Mouse (Mus musculus) WW6 (cell line): ENCODE measurements around the gene Gnai3.

Source experiments
- DNase-seq: peaks from one replicate; pipeline ENCODE4 v3.0.0-alpha.2; 2013; ENCODE audit warnings: low read depth, low spot score

The Gnai3 gene

DNA sequence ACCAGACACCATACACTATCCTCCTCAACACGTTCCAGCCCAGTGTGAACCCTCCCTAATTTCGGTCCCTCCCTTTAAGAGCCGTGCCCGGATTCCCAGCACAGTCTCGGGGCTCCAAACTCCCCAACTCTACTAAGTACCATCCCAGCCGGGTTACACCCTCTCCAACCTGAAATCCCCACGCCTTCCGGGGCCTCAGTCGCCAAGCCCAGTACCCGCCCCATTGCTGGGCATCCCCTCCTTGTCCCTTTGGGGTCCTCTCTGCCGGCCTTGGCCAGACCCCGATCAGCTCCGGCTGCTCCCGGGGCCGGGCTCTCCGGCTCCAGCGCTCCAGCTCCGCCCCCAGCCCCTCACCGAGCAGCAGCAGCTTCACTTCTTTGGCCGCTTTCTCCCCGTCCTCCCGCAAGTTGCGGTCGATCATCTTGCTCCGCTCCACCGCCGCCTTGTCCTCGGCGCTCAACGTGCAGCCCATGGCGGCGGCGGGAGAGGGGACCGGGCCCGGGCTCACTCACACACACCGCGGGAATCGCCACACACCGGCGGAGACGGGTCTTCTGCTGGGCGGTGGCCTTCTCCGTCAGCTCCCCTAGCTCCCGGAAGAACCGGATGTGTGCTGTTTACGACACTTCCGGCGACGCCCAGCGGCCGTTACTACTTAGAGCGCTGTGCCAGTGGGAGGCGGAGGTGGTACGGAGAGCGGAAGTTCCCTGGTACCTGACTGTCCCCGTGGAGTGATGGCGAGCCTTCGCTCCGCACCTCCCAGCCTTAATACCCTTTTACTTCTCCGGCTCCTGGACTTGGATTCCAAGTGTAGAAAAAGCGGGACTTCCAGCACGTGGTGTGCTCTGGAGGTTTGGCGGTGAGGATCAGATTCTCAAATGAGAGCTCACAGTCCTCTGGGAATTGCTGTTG lies at the start of gene Gnai3:
Gnai3 (minus strand) TSS at position 613 of the 912 bp plus-strand sequence.
- peak; percentile 76 for DNase-seq

DNA sequence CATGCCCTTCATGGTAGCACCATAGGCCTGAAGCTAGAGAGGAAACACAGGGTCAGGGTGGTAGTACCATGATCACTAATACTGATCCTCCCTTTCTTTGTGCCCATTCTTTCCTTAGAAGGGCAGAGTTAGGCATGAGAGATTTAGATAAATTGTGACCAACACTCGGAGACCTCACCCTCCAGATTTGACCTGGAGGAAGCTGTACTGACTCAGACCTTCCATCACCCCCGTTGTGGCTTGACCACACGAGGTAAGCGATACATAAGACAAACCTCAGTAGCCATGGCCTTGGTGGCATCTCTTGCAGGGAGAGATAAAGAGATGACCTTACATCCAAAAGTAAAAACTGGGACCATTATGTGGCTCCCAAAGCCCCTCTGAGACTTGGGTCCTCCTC lies 49.3 kb upstream of the Gnai3 start:
- no peak for DNase-seq

DNA sequence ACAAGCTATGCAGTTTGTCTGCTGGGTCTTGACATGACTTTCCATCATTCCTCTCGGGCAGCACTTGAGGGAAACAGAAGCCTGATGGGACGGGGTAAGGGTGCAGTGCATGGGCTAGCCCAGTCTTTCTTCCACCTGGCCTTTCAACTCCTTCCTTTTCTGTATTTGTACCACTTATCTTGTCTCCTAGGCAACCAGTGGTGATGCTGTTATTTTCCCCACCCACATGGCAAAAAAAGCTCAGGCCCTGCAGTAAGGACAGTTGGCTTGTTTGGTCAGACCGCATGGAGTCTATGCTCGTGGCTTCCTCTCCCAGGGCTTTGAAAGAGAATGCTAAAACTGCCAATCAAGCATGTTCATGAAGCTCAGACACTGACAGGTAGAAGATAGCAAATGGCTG lies 47.7 kb upstream of the Gnai3 start:
- DNase-seq = no peak

DNA sequence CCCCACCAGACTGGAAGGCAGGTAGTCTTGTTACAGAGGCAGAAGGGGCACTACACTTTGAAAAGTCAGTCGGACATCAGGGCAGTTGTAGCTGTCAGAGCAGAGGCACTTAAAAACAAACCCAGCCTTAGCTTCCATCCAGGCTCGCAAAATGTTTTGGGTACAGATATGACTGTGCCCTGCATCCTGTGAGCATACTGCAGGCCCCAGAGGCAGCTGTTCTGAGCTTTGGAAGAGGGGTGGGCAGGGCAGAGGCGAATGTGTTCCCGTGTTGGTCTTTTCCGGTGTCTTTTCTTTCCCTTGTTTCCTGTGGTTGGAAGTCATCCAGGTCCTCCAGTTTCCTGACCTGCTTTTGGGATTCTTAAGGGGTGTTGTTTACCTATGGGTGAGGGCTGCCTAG lies 44.0 kb upstream of the Gnai3 start:
- DNase-seq = no peak

DNA sequence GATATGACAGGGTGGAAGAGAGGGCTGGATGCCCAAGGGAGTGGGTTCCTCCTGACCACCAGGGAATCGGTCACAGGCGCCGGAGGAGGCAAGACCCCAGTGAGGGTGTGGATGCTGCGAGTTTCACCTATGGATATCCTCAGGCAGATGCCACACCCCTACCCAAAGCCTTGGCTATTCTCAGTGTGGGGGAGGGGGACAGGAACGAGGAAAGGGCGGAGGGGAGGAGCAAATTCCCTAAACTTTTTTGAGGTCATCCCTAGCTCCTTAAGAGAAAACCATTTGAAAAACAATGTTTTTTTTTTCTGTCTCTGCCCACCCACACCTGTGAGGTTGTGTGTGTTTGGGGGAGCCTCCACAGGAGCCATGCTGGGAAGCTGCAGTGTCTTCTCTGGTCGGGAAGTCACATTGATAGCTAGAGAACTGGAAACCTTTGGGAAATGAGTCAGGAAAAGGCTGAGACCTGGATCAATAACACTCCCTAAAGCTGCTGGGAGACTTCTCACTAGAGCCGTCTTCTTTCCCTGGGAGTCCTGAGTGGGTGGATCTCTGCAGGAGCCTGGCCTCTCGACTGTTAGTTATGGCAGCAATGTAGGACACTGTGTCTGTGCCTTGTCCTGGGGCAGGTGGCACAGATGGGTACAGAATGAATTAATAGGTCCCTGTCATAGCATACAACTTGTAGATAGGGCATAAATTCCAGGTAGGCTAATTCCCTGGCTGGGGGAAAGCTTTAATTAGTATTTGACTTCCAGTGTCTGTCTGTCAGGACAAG lies 43.0 kb upstream of the Gnai3 start:
- no peak for DNase-seq

DNA sequence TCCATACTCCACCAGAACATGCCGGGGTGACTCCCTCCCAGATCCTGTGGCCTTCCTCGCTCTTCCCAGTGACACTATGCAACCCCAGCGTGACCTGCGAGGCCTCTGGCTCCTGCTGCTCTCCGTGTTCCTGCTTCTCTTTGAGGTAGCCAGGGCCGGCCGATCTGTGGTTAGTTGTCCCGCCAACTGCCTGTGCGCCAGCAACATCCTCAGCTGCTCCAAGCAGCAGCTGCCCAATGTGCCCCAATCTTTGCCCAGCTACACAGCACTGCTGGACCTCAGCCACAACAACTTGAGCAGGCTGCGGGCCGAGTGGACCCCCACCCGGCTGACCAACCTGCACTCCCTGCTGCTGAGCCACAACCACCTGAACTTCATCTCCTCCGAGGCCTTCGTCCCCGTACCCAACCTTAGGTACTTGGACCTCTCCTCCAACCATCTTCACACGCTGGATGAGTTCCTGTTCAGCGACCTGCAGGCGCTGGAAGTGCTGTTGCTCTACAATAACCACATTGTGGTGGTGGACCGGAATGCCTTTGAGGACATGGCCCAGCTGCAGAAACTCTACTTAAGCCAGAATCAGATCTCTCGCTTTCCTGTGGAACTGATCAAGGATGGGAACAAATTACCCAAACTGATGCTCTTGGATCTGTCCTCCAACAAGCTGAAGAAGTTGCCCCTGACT lies 41.3 kb upstream of the Gnai3 start:
- DNase-seq = no peak

DNA sequence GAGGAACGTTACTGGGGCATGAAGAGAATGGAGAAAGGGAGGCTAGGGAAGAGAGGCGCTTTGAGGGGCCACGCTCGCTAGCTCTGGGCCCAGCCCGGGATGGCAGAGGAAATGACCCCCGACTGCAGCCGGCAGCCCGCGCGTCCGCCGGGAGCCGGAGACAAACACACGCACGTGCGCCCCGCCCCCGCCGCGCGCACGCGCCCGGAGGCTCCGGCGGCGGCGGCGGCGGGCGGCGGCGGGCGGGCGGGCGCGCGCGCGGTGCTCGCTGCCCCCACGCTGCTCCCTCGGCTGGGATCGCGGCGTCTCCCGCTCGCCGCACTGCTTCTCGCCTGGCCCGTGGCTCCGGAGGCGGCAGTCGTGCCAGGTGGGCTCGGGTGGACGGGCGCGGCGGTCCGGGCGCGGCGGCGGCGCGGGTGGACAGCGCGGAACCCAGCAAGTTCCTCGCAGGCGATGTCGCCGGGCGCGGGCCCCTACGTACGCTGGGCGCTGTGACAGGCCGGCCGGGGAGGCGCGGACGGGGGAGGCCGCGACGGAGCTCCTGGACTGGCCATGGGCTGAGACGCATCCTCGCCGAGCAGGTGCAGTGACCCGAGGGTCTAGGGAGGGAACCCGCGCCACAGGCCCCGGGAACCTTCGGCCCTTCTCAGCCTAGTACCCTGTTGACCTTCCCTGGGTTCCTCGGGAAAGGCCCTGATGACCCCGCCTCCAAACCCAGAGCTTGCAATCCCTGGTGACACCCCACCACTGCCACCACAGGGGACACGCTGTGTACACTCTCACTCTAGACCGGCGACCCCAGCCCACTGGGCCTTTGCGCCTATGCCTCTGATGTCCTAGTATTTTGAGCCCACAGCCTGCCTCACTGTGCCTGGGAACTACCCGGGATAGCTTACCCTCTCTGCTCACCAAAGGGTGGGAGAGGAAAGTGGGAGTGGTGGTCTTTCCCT lies 40.4 kb upstream of the Gnai3 start, which contains the start of gene Amigo1:
Amigo1 (plus strand) TSS at position 238 of the 950 bp plus-strand sequence.
- DNase-seq = no peak

DNA sequence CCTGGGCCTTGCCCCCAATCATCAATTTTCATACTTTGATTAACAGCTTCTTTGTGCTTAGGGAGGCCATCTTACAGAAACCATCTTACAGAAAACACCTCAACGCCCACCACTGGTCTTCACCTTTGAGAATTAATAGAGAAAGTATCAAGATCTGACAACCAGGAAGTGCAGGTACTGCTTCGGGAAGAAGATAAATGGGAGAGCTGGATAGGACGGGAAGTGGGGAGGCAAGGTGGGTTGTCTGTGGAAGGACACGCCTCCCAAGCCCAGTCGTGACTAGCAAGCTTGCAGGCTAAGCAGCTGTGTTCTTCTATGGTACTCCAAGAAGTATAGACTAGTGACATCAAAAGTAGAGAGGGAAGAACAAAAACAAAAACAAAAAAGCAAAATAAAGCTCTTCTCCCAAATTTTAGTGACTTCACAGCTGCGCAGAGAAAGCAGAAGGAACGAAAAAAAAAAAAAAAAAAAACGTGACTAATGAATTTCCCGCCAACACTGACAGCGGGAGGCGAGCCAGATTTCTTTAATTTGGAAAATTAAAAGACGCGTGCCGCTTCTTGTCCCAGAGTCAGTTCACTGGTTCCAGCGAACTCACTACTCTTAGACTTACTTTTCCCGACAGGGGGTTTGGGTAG lies 39.6 kb upstream of the Gnai3 start:
- DNase-seq = no peak

DNA sequence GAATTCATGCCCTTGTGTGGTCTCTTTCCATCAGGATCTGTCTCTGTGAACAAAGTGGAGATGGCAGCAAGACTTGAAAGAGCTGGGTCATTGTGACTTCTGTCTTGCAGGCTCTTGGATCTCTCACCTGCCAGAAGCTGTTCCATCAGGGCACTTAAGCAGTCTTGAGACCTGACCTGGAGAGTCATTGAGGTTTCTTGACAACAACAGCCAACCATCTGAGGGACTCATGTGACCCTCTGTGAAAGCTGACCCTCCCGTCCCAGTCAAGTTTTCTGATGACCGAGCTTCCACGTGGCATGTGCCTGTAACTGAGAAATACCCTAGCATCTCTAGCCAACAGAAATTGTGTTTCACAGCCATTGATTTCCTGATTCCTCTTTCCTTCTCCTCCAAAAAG lies 38.8 kb upstream of the Gnai3 start:
- DNase-seq = no peak

DNA sequence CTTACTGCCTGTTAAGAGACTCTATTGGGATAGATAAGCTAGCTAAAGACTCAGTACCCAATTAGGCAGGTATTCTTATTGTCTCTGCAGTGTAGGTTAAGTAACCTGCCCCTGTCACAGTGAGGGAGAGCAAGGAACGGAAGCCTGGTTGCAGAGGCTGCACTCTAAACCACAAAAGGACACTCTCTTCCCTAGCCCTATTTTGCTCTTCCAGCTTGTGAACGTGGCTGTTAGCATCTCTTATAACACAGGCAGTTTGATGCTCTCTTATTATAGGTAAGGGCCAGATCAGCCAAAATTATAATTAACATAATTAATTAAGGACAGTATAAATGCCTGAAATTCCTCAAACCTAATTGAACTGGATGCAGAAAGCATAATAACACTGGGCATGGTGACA lies 34.6 kb upstream of the Gnai3 start:
- no peak for DNase-seq

DNA sequence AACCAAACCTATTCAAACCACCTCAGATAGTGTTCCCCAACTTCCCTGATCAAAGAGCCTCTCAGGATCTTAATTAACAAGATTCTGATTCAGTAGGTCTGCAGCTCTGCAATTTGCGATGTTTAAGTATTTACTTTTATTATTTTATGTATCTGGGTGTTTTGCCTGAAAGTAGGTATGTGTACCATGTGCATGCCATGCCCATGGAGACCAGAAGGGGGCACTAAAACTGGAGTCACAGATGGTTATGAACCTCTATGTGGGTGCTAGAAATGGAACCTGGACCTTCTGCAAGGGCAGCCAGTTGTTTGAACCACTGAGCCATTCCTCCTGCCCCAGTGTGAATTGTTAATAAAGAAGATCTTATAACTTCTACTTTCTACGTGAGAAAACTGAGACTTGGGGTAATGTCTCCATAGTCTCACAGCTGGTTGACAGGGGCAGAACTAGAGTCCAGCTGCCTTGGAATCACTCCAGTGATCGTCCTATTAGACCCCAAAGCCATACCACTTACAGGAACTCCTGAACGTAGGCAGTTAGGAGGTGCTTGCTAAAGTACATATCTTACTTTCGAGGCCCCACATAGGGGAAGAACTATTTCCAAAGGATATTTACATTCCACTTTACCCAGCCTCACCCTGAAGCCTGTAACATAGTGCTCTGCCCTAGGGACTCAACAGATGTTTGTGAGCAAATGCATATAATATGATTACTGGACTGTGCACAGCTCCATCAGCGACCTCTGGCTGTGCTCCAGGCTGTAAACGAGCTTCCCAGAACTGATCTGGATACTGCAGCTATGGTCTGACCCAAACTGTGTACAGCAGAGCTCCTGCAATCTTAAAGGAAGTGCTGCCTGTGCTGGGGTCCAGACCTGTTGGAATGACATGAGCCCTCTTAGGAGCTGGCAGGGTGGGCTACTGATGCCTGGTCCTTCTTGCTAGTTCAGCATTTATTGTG lies 33.1 kb upstream of the Gnai3 start:
- no peak for DNase-seq

DNA sequence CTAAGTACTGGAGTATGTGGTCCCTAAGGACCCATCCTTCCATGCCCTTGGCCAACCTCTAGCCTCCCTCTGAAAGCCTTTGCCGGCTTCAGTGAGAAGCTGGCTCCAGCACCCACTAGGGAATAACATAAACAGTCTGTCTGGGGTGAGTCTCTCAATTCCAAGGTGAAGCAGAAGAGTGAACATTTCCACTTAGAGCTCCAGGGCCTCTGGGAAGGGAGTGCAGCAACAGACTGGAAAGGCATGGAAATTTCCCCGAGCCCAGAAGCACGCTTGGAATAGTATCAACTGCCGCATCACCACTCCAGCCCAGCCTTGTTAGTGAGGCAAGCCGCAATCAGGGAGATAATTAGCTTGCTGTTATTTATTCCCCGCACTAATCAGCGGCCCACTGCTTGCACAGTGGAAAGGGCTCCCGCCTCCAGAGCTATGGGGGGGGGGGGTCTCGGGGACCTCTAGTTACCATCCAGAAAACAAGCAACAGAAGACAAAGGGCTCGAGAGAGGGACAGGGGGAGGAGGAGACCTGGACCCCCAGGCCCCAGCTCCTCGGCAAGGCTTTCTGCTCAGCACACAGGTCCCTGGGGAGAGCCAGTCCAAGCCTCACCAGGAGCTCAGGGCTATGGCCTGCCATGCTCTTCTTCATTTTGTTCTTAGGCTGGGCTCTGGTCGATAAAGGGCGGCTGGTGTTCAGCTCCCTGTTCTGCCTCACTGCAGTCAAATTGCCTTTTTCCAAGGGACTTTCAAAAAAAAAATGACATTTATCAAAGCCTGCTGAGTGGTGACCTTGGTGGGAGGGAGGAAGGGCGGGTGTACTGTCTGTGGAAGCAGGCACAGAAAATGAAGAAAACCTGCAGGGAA lies 29.0 kb upstream of the Gnai3 start:
- DNase-seq = no peak

DNA sequence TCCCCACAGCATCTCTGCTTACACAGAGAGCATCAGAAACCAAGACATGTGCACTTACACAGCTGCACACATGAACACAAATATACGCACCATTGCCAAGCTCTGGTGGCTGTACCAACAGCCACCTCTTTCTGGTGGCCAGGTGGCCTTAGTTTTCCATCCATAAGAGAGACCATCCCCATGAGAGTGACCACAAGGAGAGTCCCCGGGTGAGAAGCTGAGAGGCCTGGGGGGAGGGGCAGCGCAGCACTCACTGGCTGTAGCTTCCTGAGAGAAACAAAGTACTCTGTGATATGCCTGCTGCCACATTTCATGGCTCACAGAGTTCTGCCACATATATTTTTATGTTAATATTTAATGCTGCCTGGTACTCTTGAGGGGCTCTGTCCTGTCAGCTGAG lies 23.3 kb upstream of the Gnai3 start:
- DNase-seq = no peak

DNA sequence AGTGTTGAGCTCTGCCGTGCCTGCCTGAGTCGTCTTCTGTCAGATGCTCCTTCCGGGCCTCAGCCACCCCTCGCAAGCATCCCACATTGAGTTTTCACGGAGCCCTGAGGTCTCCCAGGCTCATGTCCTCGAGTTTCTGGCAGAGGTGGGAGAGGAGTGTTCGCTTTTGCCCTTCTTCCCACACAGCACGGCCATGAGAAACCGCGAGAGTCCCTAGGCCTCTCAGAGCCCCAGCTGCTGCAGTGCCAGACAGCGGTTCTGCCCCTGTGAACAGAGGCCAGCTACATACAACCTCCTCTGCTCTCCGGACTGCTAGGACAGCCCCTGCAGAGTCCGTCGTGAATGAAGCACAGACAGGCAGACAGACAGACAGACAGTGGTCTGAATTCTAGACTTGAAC lies 21.6 kb upstream of the Gnai3 start:
- no peak for DNase-seq

DNA sequence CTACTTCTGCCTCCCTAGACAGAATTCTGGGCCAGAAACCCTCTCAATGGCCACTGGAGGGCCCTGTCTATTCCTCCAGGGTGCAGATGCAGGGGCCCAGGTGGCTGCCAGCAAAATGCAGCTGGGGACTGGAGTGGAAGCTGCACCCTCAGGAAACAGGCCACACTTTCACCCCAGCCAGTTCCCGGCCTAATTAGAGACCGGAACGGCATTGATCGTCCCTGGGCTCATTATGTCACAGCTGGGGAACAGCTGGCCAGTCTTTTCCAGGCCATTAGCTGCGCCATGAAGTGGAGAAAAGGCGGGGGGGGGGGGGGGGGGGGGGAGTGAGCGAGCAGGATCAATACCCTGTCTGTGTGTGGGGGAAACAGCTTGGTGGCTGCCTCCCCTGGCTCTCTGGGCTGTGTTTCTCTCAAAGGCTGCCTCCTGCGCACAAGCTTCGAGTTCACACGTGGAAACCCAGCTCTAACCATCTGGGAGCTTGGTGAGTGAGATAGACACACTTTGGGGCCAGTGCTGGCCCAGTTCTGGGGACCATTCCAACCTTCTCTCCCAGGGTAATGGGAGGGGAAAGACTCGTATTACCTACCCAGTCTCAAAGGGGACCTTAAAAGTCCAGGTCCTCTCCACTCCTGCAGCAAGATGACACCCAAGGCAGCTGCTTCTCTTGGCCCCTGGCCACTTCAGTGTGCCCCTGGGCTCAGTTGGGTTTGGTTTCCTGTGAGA lies 20.7 kb upstream of the Gnai3 start:
- no peak for DNase-seq

DNA sequence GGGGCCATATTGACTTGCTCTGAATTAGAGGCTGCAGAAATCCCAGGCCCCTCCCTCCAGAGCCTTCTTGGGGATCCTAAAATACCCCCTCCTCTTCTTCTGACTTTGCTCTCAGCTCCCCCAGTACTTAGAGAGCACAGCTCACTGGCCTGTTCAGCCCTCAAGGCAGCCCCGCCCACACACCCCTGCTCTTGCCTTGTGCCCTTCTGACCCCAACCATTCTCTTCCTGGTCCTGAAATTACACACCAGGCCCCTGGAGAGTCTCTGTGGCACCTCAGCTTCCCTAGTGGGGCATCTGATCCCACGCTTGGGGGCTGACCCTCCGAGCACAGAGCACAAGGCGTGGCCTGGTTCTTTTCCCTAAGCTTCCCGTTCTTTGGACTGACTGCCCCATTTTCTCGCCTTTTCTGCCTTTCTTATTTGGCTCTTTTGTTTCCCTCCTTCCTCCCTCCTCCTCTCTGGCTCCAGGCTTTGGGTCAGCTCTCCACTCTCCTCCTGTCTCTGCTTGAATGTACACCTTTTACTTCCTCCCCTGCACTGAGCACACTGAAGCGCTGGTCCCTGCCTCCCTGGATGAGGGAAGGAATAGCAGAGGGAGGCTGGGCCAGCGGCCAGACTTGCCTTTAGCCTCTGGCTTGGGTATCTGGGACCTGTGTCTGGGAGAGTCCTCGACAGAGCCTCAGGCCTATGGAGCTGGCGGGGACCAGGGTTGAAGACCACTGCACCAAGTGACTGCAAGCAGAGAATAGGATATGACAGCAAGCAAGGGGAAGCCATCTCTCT lies 19.8 kb upstream of the Gnai3 start:
- no peak for DNase-seq

DNA sequence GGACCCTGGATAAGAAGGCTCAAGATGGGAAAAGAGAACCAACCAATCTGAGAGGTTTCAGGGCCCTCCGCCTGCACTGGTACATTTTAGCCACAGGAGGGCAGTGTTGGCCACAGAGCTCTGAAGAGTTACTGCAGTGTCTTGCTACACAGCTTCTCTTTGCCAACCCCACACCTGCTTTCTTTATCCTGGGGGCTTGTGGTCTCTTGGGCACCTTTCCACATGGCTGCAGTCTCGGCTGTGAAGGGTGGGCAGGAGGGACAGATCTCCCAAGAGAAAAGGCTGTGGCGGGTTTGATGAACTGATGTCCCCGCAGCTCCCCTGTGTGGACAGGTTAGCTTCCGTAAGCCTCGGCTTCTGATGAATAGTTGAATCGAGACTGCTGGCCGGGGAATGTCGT lies 18.9 kb upstream of the Gnai3 start:
- DNase-seq = peak; percentile 42
